In genomic region chr12:113187011-113187375, GRCm38 (mm10) we compare ENCODE assay signal across 8 mouse cellular contexts. TPM values are rescaled to one million over a fixed set of nuclear protein-coding genes. Genes with fewer than 3 reads are reported as not detected.
DNase-seq lines count a peak whose midpoint lies in the region; ATAC-seq and TF ChIP-seq lines count a peak whose summit lies in the region.
"Had no signal": no experiment of that assay in that cellular context is flagged by ENCODE, and none has a peak within 500 bp of the region (broad histone marks: within the 10 kb centered on the region; RNA-seq: fewer than 3 reads in every experiment).

No protein-coding gene starts in this region.

- H3K36me3 ChIP-seq in lung, embryonic 14.5 days (ENCODE audit: insufficient read depth): no peaks in the 10 kb centered on the region
- H3K36me3 ChIP-seq in forebrain, embryonic 13.5 days (ENCODE audit: poor library complexity, severe bottlenecking): peaks cover 39% of the 10 kb centered on the region
- no peaks in the 10 kb centered on the region; the same call in 1 of the 2 replicates for H3K36me3 ChIP-seq in limb, embryonic 11.5 days (ENCODE audit: control insufficient read depth, insufficient read depth, low read length)
- 0 out of 2 replicates have a peak, but pooled peaks cover 7% of the 10 kb centered on the region for H3K36me3 ChIP-seq in stomach, embryonic 16.5 days (ENCODE audit: control insufficient read depth, insufficient read depth, low read length)

- peaks cover 25% of the 10 kb centered on the region for H3K27me3 ChIP-seq in lung, embryonic 14.5 days (ENCODE audit: insufficient read depth, low read length)
- H3K27me3 ChIP-seq in forebrain, embryonic 13.5 days: no peaks in the 10 kb centered on the region
- peaks cover 7% of the 10 kb centered on the region; the same call in 1 of the 2 replicates for H3K27me3 ChIP-seq in limb, embryonic 11.5 days (ENCODE audit: control insufficient read depth, insufficient read depth, low read length)
- H3K27me3 ChIP-seq in stomach, embryonic 16.5 days (ENCODE audit: control insufficient read depth, insufficient read depth, low read length): peaks cover 21% of the 10 kb centered on the region

- H3K4me1 ChIP-seq in lung, embryonic 14.5 days (ENCODE audit: insufficient read depth): peaks cover 7% of the 10 kb centered on the region; the same call in 1 of the 2 replicates
- peaks cover 30% of the 10 kb centered on the region for H3K4me1 ChIP-seq in forebrain, embryonic 13.5 days
- H3K4me1 ChIP-seq in limb, embryonic 11.5 days (ENCODE audit: control insufficient read depth, insufficient read depth, low read length): peaks cover 10% of the 10 kb centered on the region; the same call in 1 of the 2 replicates
- peaks cover 20% of the 10 kb centered on the region for H3K4me1 ChIP-seq in stomach, embryonic 16.5 days (ENCODE audit: control insufficient read depth, insufficient read depth, low read length)

- H3K9me3 ChIP-seq in lung, embryonic 14.5 days (ENCODE audit: low read depth, low read length): no peaks in the 10 kb centered on the region
- peaks cover 7% of the 10 kb centered on the region; the same call in 1 of the 2 replicates for H3K9me3 ChIP-seq in forebrain, embryonic 13.5 days (replicated peaks)
- H3K9me3 ChIP-seq in limb, embryonic 11.5 days (ENCODE audit: control insufficient read depth, low read length): no peaks in the 10 kb centered on the region
- no peaks in the 10 kb centered on the region for H3K9me3 ChIP-seq in stomach, embryonic 16.5 days (replicated peaks; ENCODE audit: control insufficient read depth, low read length)

- peak overlapping the region; percentile 92 for H3K4me2 ChIP-seq in lung, embryonic 14.5 days
- H3K4me2 ChIP-seq in forebrain, embryonic 13.5 days: peak overlapping the region; percentile 91
- peak overlapping the region; percentile 81 for H3K4me2 ChIP-seq in limb, embryonic 11.5 days (ENCODE audit: low read depth, severe bottlenecking)
- peak overlapping the region; percentile 77; the same call in 1 of the 2 replicates for H3K4me2 ChIP-seq in stomach, embryonic 16.5 days (ENCODE audit: low read depth, low read length)

- no peak overlapping the region; the same call in 1 of the 2 replicates for H3K9ac ChIP-seq in lung, embryonic 14.5 days
- H3K9ac ChIP-seq in forebrain, embryonic 13.5 days: peak overlapping the region; percentile 88
- no peak overlapping the region for H3K9ac ChIP-seq in limb, embryonic 11.5 days (ENCODE audit: low read length)
- no peak overlapping the region for H3K9ac ChIP-seq in stomach, embryonic 16.5 days (ENCODE audit: low read length)

- WGBS in lung, embryonic 14.5 days: 48% methylated on average over 4 of the region's 4 CpGs
- 62% methylated on average over 4 of the region's 4 CpGs for WGBS in forebrain, embryonic 13.5 days
- 46% methylated on average over 4 of the region's 4 CpGs for WGBS in limb, embryonic 11.5 days
- WGBS in stomach, embryonic 16.5 days: 44% methylated on average over 4 of the region's 4 CpGs

- no peak for DNase-seq in lung, embryonic 14.5 days
- DNase-seq in lung, postnatal 14 days: no peak
- no peak for DNase-seq in limb, embryonic 11.5 days (ENCODE audit: low spot score)
- no peak for DNase-seq in urinary bladder, adult 2 months (ENCODE audit: low spot score)

- ATAC-seq in lung, embryonic 14.5 days (ENCODE audit: insufficient read depth): no peak
- ATAC-seq in forebrain, embryonic 13.5 days: no peak
- no peak for ATAC-seq in limb, embryonic 11.5 days (ENCODE audit: insufficient number of reproducible peaks, low FRiP score, low TSS enrichment, low read depth)
- ATAC-seq in stomach, embryonic 16.5 days (ENCODE audit: insufficient read depth, low FRiP score): no peak
- no peak for ATAC-seq in inflammation-experienced regulatory T-cells, adult 6 months

- peak overlapping the region; percentile 36 for H3K4me3 ChIP-seq in lung, embryonic 14.5 days (ENCODE audit: low read depth, low read length)
- H3K4me3 ChIP-seq in forebrain, embryonic 13.5 days: peak overlapping the region; percentile 74
- H3K4me3 ChIP-seq in limb, embryonic 11.5 days (ENCODE audit: low read depth, low read length): no peak overlapping the region
- H3K4me3 ChIP-seq in stomach, embryonic 16.5 days (replicated peaks; ENCODE audit: low read length): peak overlapping the region; percentile 46

- TF ChIP-seq CTCF in lung, embryonic 14.5 days (IDR thresholded peaks at IDR 0.05; ENCODE audit: low read depth): no peak

- H3K27ac ChIP-seq in lung, embryonic 14.5 days (ENCODE audit: low read depth): no peak overlapping the region
- H3K27ac ChIP-seq in forebrain, embryonic 13.5 days: no peak overlapping the region
- no peak overlapping the region for H3K27ac ChIP-seq in limb, embryonic 11.5 days (replicated peaks; ENCODE audit: low read depth, low read length)
- no peak overlapping the region for H3K27ac ChIP-seq in stomach, embryonic 16.5 days (ENCODE audit: low read length)

RNA-seq across cellular contexts. Expression of gene Tmem121, which starts 1.3 kb away (rescaled TPM):
- 4.3 and 6.1 TPM in 2 replicates for polyA plus RNA-seq in lung, embryonic 14.5 days (2014; fragmentation: Nextera tagmentation; extraction: Ambion mirVana)
- 23.9 and 27.8 TPM in 2 replicates for polyA plus RNA-seq in forebrain, embryonic 13.5 days (2015; fragmentation: Nextera tagmentation; extraction: Ambion mirVana)
- 8.0 and 12.0 TPM in 2 replicates for polyA plus RNA-seq in limb, embryonic 11.5 days (2014; fragmentation: Nextera tagmentation; extraction: Ambion mirVana)
- polyA plus RNA-seq in stomach, embryonic 16.5 days (2015; fragmentation: Nextera tagmentation; extraction: Ambion mirVana): 4.6 and 6.5 TPM in 2 replicates
- polyA plus RNA-seq in inflammation-experienced regulatory T-cells, adult 6 months (2017; shearing (Covaris generic)): under 1 TPM in 1 of 3 experiments, not detected in 2; 0.23 TPM
- polyA plus RNA-seq in urinary bladder, adult 2 months (2012; rRNA removed): 0.69 and 0.98 TPM in 2 replicates
- polyA plus RNA-seq: liver, adult 2 months had no signal

RNA-seq across cellular contexts. Expression of gene Tedc1, which starts 30.8 kb away (rescaled TPM):
- polyA plus RNA-seq in lung, embryonic 14.5 days (2014; fragmentation: Nextera tagmentation; extraction: Ambion mirVana): 35.1 and 35.4 TPM in 2 replicates
- polyA plus RNA-seq in forebrain, embryonic 13.5 days (2015; fragmentation: Nextera tagmentation; extraction: Ambion mirVana): 32.2 and 41.2 TPM in 2 replicates
- 39.9 and 41.3 TPM in 2 replicates for polyA plus RNA-seq in limb, embryonic 11.5 days (2014; fragmentation: Nextera tagmentation; extraction: Ambion mirVana)
- polyA plus RNA-seq in stomach, embryonic 16.5 days (2015; fragmentation: Nextera tagmentation; extraction: Ambion mirVana): 24.0 and 24.3 TPM in 2 replicates
- 10 to 100 TPM in 1 of 3 experiments, 1 to 10 TPM in 1, under 1 TPM in 1; 0.90 to 12.3 (median 3.1) TPM for polyA plus RNA-seq in inflammation-experienced regulatory T-cells, adult 6 months (2017; shearing (Covaris generic))
- polyA plus RNA-seq in urinary bladder, adult 2 months (2012; rRNA removed): 1.3 TPM in 2 replicates

RNA-seq across cellular contexts. Expression of gene Crip1, which starts 40.9 kb away (rescaled TPM):
- polyA plus RNA-seq in lung, embryonic 14.5 days (2014; fragmentation: Nextera tagmentation; extraction: Ambion mirVana): 237 and 267 TPM in 2 replicates
- 35.9 and 40.0 TPM in 2 replicates for polyA plus RNA-seq in forebrain, embryonic 13.5 days (2015; fragmentation: Nextera tagmentation; extraction: Ambion mirVana)
- 56.2 and 62.8 TPM in 2 replicates for polyA plus RNA-seq in limb, embryonic 11.5 days (2014; fragmentation: Nextera tagmentation; extraction: Ambion mirVana)
- 350 and 360 TPM in 2 replicates for polyA plus RNA-seq in stomach, embryonic 16.5 days (2015; fragmentation: Nextera tagmentation; extraction: Ambion mirVana)
- 1,000 to 10,000 TPM in 1 of 3 experiments, 100 to 1,000 TPM in 2; 839 to 2,286 (median 900) TPM for polyA plus RNA-seq in inflammation-experienced regulatory T-cells, adult 6 months (2017; shearing (Covaris generic))
- polyA plus RNA-seq in urinary bladder, adult 2 months (2012; rRNA removed): 805 and 1,244 TPM in 2 replicates

RNA-seq across cellular contexts. Expression of gene Crip2, which starts 47.0 kb away (rescaled TPM):
- polyA plus RNA-seq in lung, embryonic 14.5 days (2014; fragmentation: Nextera tagmentation; extraction: Ambion mirVana): 266 and 273 TPM in 2 replicates
- 314 and 328 TPM in 2 replicates for polyA plus RNA-seq in forebrain, embryonic 13.5 days (2015; fragmentation: Nextera tagmentation; extraction: Ambion mirVana)
- polyA plus RNA-seq in limb, embryonic 11.5 days (2014; fragmentation: Nextera tagmentation; extraction: Ambion mirVana): 49.7 and 53.8 TPM in 2 replicates
- polyA plus RNA-seq in stomach, embryonic 16.5 days (2015; fragmentation: Nextera tagmentation; extraction: Ambion mirVana): 140 and 142 TPM in 2 replicates
- 10 to 100 TPM in 1 of 3 experiments, 1 to 10 TPM in 2; 4.9 to 10.4 (median 6.0) TPM for polyA plus RNA-seq in inflammation-experienced regulatory T-cells, adult 6 months (2017; shearing (Covaris generic))
- 303 and 339 TPM in 2 replicates for polyA plus RNA-seq in urinary bladder, adult 2 months (2012; rRNA removed)
